Mouse (Mus musculus): Measurements from ENCODE around the gene Lama5.

The Lama5 gene

GRCm38 (mm10) chr2:180224647-180225043 is 1.0 kb downstream of the Lama5 start:
- DNase-seq (ENCODE audit: low spot score), result no peak

GRCm38 (mm10) chr2:180222250-180222649 is 3.4 kb downstream of the Lama5 start:
- DNase-seq (ENCODE audit: low spot score), result no peak

- no peak for DNase-seq (ENCODE audit: low spot score)
Observed at GRCm38 (mm10) chr2:180221051-180221450, 4.6 kb downstream of the Lama5 start.

GRCm38 (mm10) chr2:180220165-180220564 is 5.5 kb downstream of the Lama5 start:
- DNase-seq (ENCODE audit: low spot score), result no peak

GRCm38 (mm10) chr2:180219145-180219943 is 6.3 kb downstream of the Lama5 start:
- DNase-seq (ENCODE audit: low spot score), result no peak

- no peak for DNase-seq (ENCODE audit: low spot score)
Observed at GRCm38 (mm10) chr2:180218677-180219076, 7.0 kb downstream of the Lama5 start.

- no peak for DNase-seq (ENCODE audit: low spot score)
Observed at GRCm38 (mm10) chr2:180218241-180218640, 7.4 kb downstream of the Lama5 start.

- DNase-seq (ENCODE audit: low spot score), result no peak
Observed at GRCm38 (mm10) chr2:180217587-180217986, 8.1 kb downstream of the Lama5 start.

GRCm38 (mm10) chr2:180216921-180217320 is 8.7 kb downstream of the Lama5 start:
- no peak for DNase-seq (ENCODE audit: low spot score)

GRCm38 (mm10) chr2:180215951-180216350 is 9.7 kb downstream of the Lama5 start:
- no peak for DNase-seq (ENCODE audit: low spot score)

GRCm38 (mm10) chr2:180215011-180215461 is 10.6 kb downstream of the Lama5 start:
- no peak for DNase-seq (ENCODE audit: low spot score)

GRCm38 (mm10) chr2:180214352-180214978 is 11.2 kb downstream of the Lama5 start:
- DNase-seq (ENCODE audit: low spot score), result no peak

GRCm38 (mm10) chr2:180212255-180212654 is 13.4 kb downstream of the Lama5 start:
- no peak for DNase-seq (ENCODE audit: low spot score)

GRCm38 (mm10) chr2:180208976-180209375 is 16.7 kb downstream of the Lama5 start:
- no peak for DNase-seq (ENCODE audit: low spot score)

- no peak for DNase-seq (ENCODE audit: low spot score)
Observed at GRCm38 (mm10) chr2:180207840-180208239, 17.8 kb downstream of the Lama5 start.

GRCm38 (mm10) chr2:180205956-180206280 is 19.7 kb downstream of the Lama5 start:
- DNase-seq (ENCODE audit: low spot score), result no peak

- DNase-seq (ENCODE audit: low spot score), result no peak
Observed at GRCm38 (mm10) chr2:180205083-180205955, 20.3 kb downstream of the Lama5 start.

- no peak for DNase-seq (ENCODE audit: low spot score)
Observed at GRCm38 (mm10) chr2:180204501-180204900, 21.2 kb downstream of the Lama5 start.

GRCm38 (mm10) chr2:180202805-180203204 is 22.9 kb downstream of the Lama5 start:
- no peak for DNase-seq (ENCODE audit: low spot score)

- DNase-seq (ENCODE audit: low spot score), result no peak
Observed at GRCm38 (mm10) chr2:180202263-180202662, 23.4 kb downstream of the Lama5 start.

- no peak for DNase-seq (ENCODE audit: low spot score)
Observed at GRCm38 (mm10) chr2:180201303-180201702, 24.4 kb downstream of the Lama5 start.

- no peak for DNase-seq (ENCODE audit: low spot score)
Observed at GRCm38 (mm10) chr2:180200681-180201080, 25.0 kb downstream of the Lama5 start.

- no peak for DNase-seq (ENCODE audit: low spot score)
Observed at GRCm38 (mm10) chr2:180198782-180199181, 26.9 kb downstream of the Lama5 start.

Data from urinary bladder, postnatal 10 days (tissue).